Mouse (Mus musculus) myocyte (in vitro differentiated cells): ENCODE measurements around the gene Itpripl2. TPM values are rescaled to one million over a fixed set of nuclear protein-coding genes. Genes with fewer than 3 reads are reported as not detected.
A peak's percentile ranks its signal among the peaks of the same experiment; 100 is the strongest.

Source experiments
- H3K27me3 ChIP-seq: one replicate; pipeline ENCODE4 v1.6.1; 2011; ENCODE audit not compliant: control insufficient read depth, insufficient read depth, insufficient read length
- H3K36me3 ChIP-seq: one replicate; pipeline ENCODE4 v1.6.1; 2011; ENCODE audit not compliant: control insufficient read depth, insufficient read depth
- H3K4me2 ChIP-seq: one replicate; pipeline ENCODE4 v1.6.1; 2011; ENCODE audit warnings: low read depth, control low read depth
- H3K4me3 ChIP-seq: one replicate; pipeline ENCODE4 v1.5.1; 2011; ENCODE audit warnings: mild to moderate bottlenecking, control low read depth, moderate library complexity
- H3K79me2 ChIP-seq: one replicate; pipeline ENCODE4 v1.6.1; 2011; ENCODE audit not compliant: control insufficient read depth, insufficient read depth
- H3ac ChIP-seq: one replicate; pipeline ENCODE4 v1.6.1; 2011; ENCODE audit not compliant: control insufficient read depth, insufficient read length
- CEBPB ChIP-seq: IDR thresholded peaks from 2 replicates; pipeline ENCODE4 v1.6.1; 2011; ENCODE audit warnings: mild to moderate bottlenecking, moderate library complexity; ENCODE audit not compliant: poor library complexity, insufficient read depth, severe bottlenecking
- E2F4 ChIP-seq: IDR thresholded peaks from one replicate; pipeline ENCODE4 v1.6.1; 2011; ENCODE audit warnings: mild to moderate bottlenecking, control low read depth, moderate library complexity; ENCODE audit not compliant: insufficient read depth
- MAX ChIP-seq: IDR thresholded peaks from one replicate; pipeline ENCODE4 v1.6.1; 2011; ENCODE audit warnings: low read depth, mild to moderate bottlenecking, control low read depth
- MYOD1 ChIP-seq, 3 experiments: IDR thresholded peaks; one replicate each; pipeline ENCODE4 v1.6.1; 2011; ENCODE audit warnings: control low read depth in 2 of 3, low read depth in 2 of 3, mild to moderate bottlenecking in 2 of 3, moderate library complexity in 1 of 3; ENCODE audit not compliant: insufficient read length in 2 of 3, control insufficient read depth in 1 of 3
- MYOG ChIP-seq, 3 experiments: IDR thresholded peaks; one replicate each; pipeline ENCODE4 v1.6.1; 2011; ENCODE audit warnings: control low read depth in 2 of 3, low read depth in 2 of 3, mild to moderate bottlenecking in 2 of 3; ENCODE audit not compliant: insufficient read length in 2 of 3, control insufficient read depth in 1 of 3, insufficient read depth in 1 of 3
- POLR2A ChIP-seq: IDR thresholded peaks from one replicate; pipeline ENCODE4 v1.6.1; 2011; ENCODE audit warnings: low read depth, mild to moderate bottlenecking, control low read depth, moderate library complexity; ENCODE audit not compliant: insufficient read length
- POLR2AphosphoS2 ChIP-seq: IDR thresholded peaks from one replicate; pipeline ENCODE4 v1.6.1; 2011; ENCODE audit warnings: low read depth, control low read depth; ENCODE audit not compliant: insufficient read length
- REST ChIP-seq: IDR thresholded peaks from one replicate; pipeline ENCODE4 v1.6.1; 2011; ENCODE audit warnings: mild to moderate bottlenecking, control low read depth, moderate library complexity; ENCODE audit not compliant: insufficient read depth, insufficient read length
- SRF ChIP-seq: IDR thresholded peaks from one replicate; pipeline ENCODE4 v1.6.1; 2011; ENCODE audit warnings: low read depth; ENCODE audit not compliant: control insufficient read depth, insufficient read length
- TCF12 ChIP-seq: IDR thresholded peaks from one replicate; pipeline ENCODE4 v1.6.1; 2011; ENCODE audit warnings: mild to moderate bottlenecking, control low read depth; ENCODE audit not compliant: poor library complexity, insufficient read depth, severe bottlenecking
- TCF3 ChIP-seq: IDR thresholded peaks from one replicate; pipeline ENCODE4 v1.6.1; 2011; ENCODE audit warnings: low read depth, control low read depth; ENCODE audit not compliant: insufficient read length
- USF1 ChIP-seq: IDR thresholded peaks from one replicate; pipeline ENCODE4 v1.6.1; 2011; ENCODE audit warnings: low read depth, mild to moderate bottlenecking, control low read depth, moderate library complexity
- polyA plus RNA-seq: library from polyadenylated mRNA; unstranded; fragments of >200 nt; fragmentation: generic; extraction: Trizol; gene quantifications from one replicate; pipeline ENCODE4 v1.2.1, GENCODE M21; 2012; ENCODE audit warnings: missing spikeins

Itpripl2 gene
- polyA plus RNA-seq, 1 experiment: 10.7 TPM

- H3K79me2 ChIP-seq: no peaks in the 10 kb centered on the region
- no peak overlapping the region for H3K4me3 ChIP-seq
- H3K27me3 ChIP-seq: no peaks in the 10 kb centered on the region
- TF ChIP-seq TCF12 (no peak), MYOD1 (IDR thresholded peaks at IDR 0.05; ENCODE audit: control insufficient read depth in 1 of 3, insufficient read length in 2 of 3, low read depth in 2 of 3) (no peak), POLR2AphosphoS2 (no peak), SRF (no peak), REST (no peak), CEBPB (no peak), USF1 (no peak), TCF3 (no peak), POLR2A (no peak), E2F4 (no peak), MAX (no peak), MYOG (IDR thresholded peaks at IDR 0.05; ENCODE audit: control insufficient read depth in 1 of 3, insufficient read depth in 1 of 3, insufficient read length in 2 of 3, low read depth in 2 of 3) (no peak)
- no peak overlapping the region for H3ac ChIP-seq
- H3K4me2 ChIP-seq: no peak overlapping the region
- H3K36me3 ChIP-seq: no peaks in the 10 kb centered on the region
Observed at GRCm38 (mm10) chr7:118472886-118473285, 18.9 kb downstream of the Itpripl2 start.

GRCm38 (mm10) chr7:118468060-118468459 lies 23.7 kb downstream of the Itpripl2 start:
- TF ChIP-seq USF1 (no peak), MYOG (IDR thresholded peaks at IDR 0.05; ENCODE audit: control insufficient read depth in 1 of 3, insufficient read depth in 1 of 3, insufficient read length in 2 of 3, low read depth in 2 of 3) (no peak), MYOD1 (IDR thresholded peaks at IDR 0.05; ENCODE audit: control insufficient read depth in 1 of 3, insufficient read length in 2 of 3, low read depth in 2 of 3) (no peak), POLR2AphosphoS2 (no peak), SRF (no peak), CEBPB (no peak), REST (no peak), TCF3 (no peak), TCF12 (no peak), E2F4 (no peak), POLR2A (no peak), MAX (no peak)
- Histone ChIP-seq H3K27me3 (no peaks in the 10 kb centered on the region), H3K4me3 (no peak overlapping the region), H3ac (no peak overlapping the region), H3K36me3 (no peaks in the 10 kb centered on the region), H3K79me2 (no peaks in the 10 kb centered on the region), H3K4me2 (no peak overlapping the region)

- Histone ChIP-seq H3ac (no peak overlapping the region), H3K27me3 (no peaks in the 10 kb centered on the region), H3K36me3 (no peaks in the 10 kb centered on the region), H3K4me2 (no peak overlapping the region), H3K4me3 (no peak overlapping the region), H3K79me2 (no peaks in the 10 kb centered on the region)
- TF ChIP-seq CEBPB (peak; percentile 43; the same call in 1 of the 2 replicates), POLR2AphosphoS2 (no peak)
Observed at GRCm38 (mm10) chr7:118464432-118464831, 27.3 kb downstream of the Itpripl2 start.

- Histone ChIP-seq H3K36me3 (no peaks in the 10 kb centered on the region), H3K4me3 (no peak overlapping the region), H3ac (no peak overlapping the region), H3K27me3 (no peaks in the 10 kb centered on the region), H3K79me2 (no peaks in the 10 kb centered on the region), H3K4me2 (peak overlapping the region; percentile 44)
- TF ChIP-seq TCF12 (no peak), SRF (no peak), TCF3 (no peak), POLR2AphosphoS2 (no peak), E2F4 (no peak), MYOD1 (IDR thresholded peaks at IDR 0.05; ENCODE audit: control insufficient read depth in 1 of 3, insufficient read length in 2 of 3, low read depth in 2 of 3) (peak in 2 of 3 experiments; percentile 47 to 55), MYOG (IDR thresholded peaks at IDR 0.05; ENCODE audit: control insufficient read depth in 1 of 3, insufficient read depth in 1 of 3, insufficient read length in 2 of 3, low read depth in 2 of 3) (peak in 1 of 3 experiments; percentile 7), POLR2A (no peak), CEBPB (no peak), MAX (no peak)
Observed at GRCm38 (mm10) chr7:118462818-118463762, 28.7 kb downstream of the Itpripl2 start.
